Mouse (Mus musculus) E14TG2a.4 (cell line): ENCODE results near the gene Peli2.

Experiments
- CTCF ChIP-seq: conservative IDR thresholded peaks from 2 replicates; pipeline ENCODE4 v1.5.1; 2014; ENCODE audit warnings: low read length
- NANOG ChIP-seq: IDR thresholded peaks from 2 replicates; pipeline ENCODE4 v1.6.1; 2014; ENCODE audit warnings: borderline replicate concordance, low read length, mixed read lengths
- POU5F1 ChIP-seq: IDR thresholded peaks from 2 replicates; pipeline ENCODE4 v1.6.1; 2014; ENCODE audit warnings: low read length, borderline replicate concordance

GRCm38 (mm10) chr14:48157835-48158234, 37.2 kb downstream of the Peli2 start:
- TF ChIP-seq CTCF (no peak), POU5F1 (no peak), NANOG (no peak)
